Mouse (Mus musculus) gastrocnemius, postnatal 4 days (tissue): ENCODE data around the gene Arhgef3. TPM values are rescaled to one million over a fixed set of nuclear protein-coding genes. Genes with fewer than 3 reads are reported as not detected.

Experiments used
- DNase-seq, 2 experiments: peaks; one replicate each; pipeline ENCODE4 v3.0.0; 2021 to 2022; ENCODE audit warnings: low spot score in 2 of 2, mixed read lengths in 2 of 2
- total RNA-seq, 2 experiments: library from RNA; stranded (reverse); gene quantifications; 2 replicates each; pipeline ENCODE4 v1.2.3; 2021

The Arhgef3 gene
- total RNA-seq, 2 experiments from 2014 or later, result 24.8 to 25.1 TPM

- no peak for DNase-seq
Measured at GRCm38 (mm10) chr14:27364668-27365257, 250.1 kb downstream of the Arhgef3 start.

GRCm38 (mm10) chr14:27367117-27367711, 252.5 kb downstream of the Arhgef3 start:
- peak in 1 of 2 experiments; percentile 37 for DNase-seq

DNA sequence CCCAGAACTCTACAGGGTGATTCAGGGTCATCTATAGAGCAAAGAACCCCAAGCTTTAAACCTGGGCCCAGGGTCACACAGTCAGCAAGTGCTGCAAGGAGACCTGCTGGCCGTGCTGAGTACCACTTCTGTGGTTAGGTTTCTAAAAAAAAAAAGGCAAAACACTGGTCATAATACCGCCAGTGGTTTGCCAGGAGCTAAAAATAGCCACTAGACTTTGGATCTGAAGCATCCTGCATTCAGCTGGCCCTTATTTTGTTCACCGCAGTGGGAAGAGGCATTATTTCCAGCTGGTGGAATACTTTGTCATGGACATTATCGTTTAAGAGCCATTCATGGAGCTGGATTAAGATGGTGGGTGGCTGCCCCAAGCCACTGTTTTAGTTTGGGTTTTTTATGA, 253.9 kb downstream of the Arhgef3 start:
- DNase-seq, result peak in 1 of 2 experiments; percentile 19

DNA sequence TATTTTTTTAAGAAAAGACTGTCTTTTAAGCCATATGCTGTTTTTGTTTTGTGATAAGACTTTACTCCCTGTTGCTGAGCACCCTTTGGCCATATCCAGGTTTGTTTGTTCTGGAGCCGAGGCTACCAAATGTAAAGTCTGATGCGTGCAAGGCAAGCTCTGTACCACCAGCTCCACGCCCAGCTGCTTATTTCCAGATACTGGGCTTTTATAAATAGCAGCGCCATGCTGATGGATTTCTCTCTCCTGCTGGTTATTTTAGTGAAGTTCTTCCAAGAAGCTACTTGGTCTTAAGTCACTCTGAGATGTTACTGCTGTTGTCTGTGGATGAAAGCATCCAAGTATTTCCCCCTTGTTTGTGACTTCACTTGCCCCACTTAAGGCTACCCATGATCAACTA, 254.8 kb downstream of the Arhgef3 start:
- DNase-seq, result no peak

DNA sequence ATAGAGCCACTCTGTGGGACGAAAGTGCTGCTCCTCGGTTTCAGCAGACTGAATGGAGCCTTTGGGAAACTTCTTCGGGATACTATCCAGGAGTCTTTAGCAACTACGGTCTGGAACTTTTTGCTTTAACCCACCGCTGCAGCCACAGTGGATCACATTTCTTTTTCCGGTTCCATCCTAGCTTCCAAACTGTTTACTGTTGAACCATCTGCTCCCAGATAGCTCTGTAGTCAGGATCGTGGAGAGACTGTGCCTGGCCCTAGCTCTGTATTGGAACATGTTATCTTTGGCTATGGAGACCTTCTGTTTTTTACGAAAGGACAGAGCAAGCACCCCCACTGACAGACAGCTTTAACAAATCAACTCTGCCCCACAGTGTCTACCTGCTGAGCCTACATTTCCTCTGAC, 257.0 kb downstream of the Arhgef3 start:
- DNase-seq, result no peak

DNA sequence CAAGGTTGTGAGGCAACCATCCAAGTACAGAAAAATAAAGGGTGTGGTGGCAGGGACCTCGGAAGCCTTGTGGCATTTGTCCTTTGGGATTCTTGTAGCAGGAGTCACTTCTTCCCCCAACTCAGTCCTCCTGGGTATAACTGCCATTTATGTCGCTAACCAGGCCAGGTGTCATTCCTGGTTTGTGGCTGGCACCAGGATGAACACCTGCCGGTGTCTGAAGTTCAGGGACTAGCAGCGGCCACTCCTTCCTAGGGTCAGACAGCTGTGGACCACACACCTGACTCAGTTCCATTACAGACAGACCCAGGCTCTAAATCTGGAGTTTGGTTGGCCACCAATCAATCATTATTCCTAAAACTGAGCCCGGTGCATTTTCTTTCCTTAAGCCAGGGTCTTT, 258.8 kb downstream of the Arhgef3 start:
- DNase-seq, result no peak

- DNase-seq, result no peak
Measured at GRCm38 (mm10) chr14:27376115-27376648, 261.5 kb downstream of the Arhgef3 start.

DNA sequence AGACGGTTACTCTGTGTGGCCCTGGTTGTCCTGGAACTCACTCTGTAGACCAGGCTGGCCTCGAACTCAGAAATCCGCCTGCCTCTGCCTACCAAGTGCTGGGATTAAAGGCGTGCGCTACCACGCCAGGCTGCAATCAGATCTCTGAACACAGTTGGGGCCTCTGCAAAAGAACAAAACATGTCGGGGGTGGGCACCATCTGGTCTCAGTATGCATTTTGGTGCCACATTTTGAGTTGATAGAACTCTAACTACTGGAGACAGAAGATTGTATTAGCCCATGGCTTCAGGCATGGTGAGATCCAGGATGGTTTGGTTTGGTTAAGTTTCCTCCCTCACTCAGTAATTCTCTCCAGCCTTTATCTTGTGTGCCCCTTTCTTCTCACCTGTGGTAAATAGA, 264.0 kb downstream of the Arhgef3 start:
- DNase-seq, result no peak

- DNase-seq, result no peak
Measured at GRCm38 (mm10) chr14:27379404-27379803, 264.7 kb downstream of the Arhgef3 start.

DNA sequence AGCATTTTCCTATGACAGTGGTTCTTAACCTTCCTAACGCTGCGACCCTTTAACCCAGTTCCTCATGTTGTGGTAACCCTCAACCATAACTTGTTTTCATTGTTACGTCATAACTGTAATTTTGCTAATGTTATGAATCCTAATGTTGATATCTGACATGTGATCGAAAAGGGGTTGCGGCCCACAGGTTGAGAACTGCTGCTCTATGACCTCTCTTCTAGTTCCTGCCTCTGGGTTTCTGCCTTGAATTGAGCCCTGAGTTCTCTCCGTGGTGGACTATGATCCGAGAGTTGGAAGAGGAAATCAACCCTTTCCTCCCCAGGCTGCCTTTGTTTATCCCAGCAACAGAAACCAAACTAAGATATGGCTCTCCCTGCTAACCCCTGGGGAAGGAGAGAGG, 266.8 kb downstream of the Arhgef3 start:
- no peak for DNase-seq

- no peak for DNase-seq
Measured at GRCm38 (mm10) chr14:27383321-27383830, 268.7 kb downstream of the Arhgef3 start.

GRCm38 (mm10) chr14:27384143-27384542, 269.4 kb downstream of the Arhgef3 start:
- DNase-seq, result no peak

DNA sequence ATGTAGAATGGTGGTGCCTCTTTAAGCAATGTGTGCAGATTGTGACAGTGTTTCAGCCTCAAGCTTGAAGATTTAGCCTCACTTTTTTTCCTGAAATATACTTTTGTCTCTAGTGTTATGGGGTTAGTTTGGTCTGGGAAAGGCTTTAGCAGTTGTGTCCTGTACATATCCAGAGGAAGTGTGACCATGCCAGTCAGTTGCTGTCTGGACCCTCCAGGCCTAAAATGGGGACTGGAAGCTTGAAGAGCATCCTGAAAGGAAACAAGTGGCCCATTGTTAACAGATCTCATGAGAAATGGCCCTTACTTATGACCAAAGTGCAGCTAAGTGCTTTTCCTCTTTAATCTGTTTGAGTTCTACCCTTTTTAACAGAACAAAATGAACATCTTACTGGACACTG, 273.9 kb downstream of the Arhgef3 start:
- DNase-seq, result no peak

DNA sequence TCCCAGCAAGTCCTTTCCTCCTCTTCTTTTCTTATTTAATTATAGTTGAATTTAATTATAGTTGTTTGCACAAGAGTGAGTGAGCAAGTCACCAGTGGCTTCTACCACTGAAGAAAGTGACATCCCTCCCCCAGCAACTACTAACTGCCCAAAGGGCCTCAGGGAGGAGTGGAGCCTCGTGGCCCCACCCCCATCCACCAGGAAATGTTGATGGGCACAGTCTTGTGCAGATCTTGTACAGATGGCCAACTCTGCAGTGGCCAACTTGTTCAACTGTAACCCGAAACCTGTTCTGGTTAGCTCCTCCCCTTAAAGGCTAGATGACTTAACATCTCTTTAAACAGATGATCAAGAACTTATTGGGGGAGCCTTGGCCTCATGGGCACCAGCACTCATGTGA, 275.0 kb downstream of the Arhgef3 start:
- DNase-seq, result no peak

DNA sequence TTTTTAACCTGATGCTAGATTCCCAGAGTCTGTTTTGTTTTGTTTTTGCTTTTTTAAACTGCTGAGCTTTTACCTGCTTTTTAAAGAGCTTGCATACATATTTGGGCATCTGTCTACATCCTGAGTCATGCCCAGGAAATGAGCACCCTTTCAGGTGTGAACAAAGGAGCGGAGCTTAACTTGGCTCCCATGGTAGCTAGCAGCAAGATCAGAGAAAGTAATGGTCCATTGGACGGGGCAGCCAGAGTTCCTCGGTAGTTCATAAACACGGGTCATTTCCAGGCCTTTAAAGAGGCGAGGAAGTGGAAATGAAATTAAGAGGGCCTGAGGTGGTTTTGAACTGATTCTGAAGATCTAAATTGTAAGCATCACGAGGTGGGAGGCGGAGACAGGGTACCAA, 276.0 kb downstream of the Arhgef3 start:
- DNase-seq, result no peak

DNA sequence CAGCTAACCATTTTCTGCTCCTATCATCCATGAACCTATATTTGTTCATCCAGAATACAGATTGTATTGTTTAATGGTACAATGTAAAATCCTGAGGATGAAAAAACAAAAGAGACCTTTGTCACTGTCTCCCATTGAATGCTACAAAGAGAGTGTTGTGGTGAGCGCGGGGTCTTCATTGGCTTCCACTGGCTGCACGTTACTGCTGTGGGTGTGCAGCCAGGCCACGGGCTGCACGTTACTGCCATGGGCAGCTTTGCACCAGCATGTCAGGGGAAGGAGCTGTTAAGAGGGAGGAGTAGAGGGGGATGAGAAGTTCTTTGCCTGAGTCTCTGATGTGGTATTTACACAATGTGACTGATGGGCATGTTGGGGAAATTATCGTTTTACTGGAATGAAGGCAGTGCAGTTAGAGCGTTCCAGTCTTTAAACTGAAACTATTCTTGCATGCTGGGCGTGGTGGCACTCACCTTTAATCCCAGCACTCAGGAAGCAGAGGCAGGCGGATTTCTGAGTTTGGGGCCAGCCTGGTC, 277.1 kb downstream of the Arhgef3 start:
- DNase-seq, result no peak

DNA sequence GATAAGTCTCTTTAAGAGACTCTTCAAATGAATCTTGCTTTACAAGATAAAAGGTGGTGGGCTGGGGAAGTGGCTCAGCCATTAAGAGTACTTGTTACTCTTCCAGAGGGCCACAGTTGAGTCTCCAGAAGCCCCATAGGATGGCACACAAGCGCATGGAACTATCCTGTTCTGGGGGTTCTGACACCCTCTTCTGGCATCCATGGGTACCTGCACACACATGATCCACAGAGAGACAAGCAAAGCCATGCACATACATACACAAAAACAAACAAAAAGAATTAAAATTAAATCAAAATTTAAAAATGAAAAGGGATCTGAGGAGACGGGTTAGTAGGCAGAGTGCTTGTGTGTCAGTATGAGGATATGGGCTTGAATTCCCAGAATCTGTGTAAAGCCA, 278.0 kb downstream of the Arhgef3 start:
- DNase-seq, result no peak

GRCm38 (mm10) chr14:27393806-27394205, 279.1 kb downstream of the Arhgef3 start:
- no peak for DNase-seq

DNA sequence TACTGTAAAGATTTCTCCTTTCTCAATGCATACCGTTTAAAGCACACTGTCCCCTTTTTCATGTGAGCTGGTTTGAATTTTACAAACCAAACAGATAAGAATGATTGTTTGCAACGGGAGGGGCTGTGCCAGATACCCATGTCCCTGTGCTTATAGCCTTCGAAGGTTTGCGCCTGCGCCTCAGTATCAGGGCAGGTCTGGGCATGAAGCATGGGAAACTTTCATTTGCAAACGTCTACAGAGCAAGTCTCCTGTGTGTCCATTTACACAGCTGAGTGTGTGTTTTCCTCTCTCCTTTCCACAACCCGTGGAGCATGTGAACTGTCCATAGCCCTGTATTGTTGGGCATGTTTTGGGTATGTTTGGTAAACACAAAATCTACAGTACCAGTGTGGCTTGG, 281.7 kb downstream of the Arhgef3 start:
- no peak for DNase-seq

DNA sequence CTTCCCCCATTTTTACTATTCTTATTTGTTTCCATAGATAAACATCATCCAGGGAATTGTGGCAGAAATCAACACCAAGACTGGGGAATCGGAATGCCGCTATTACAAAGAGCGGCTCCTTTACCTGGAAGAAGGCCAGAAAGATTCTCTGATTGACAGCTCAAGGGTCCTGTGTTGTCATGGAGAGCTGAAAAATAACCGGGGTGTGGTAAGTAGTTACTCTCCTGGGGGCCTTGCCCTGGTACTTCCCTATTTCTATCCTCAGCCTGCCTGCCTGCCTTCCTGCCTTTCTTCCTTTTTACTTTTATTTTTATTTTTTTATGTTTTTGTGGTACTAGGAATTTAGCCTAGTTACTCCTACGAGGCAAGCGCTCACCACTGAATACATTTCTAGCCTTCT, 282.8 kb downstream of the Arhgef3 start:
- no peak for DNase-seq

GRCm38 (mm10) chr14:27400495-27400894, 285.8 kb downstream of the Arhgef3 start:
- DNase-seq, result no peak

- DNase-seq, result no peak
Measured at GRCm38 (mm10) chr14:27401717-27402278, 287.1 kb downstream of the Arhgef3 start.
